Mouse (Mus musculus) intestine, embryonic 14.5 days (tissue): ENCODE measurements at regions not wholly inside any gene's neighbourhood (a gene's known extent, or its start where the extent isn't known, plus 50 kb on each side); places are given as distances from the start of the nearest gene placed in this dataset.
A peak's percentile ranks its signal among the peaks of the same experiment; 100 is the strongest.

Source experiments
- ATAC-seq: fragments of 200-750 bp; cut with Nextera tagmentation; replicated peaks from 2 replicates; pipeline ENCODE4 v1.8.0; 2017; ENCODE audit warnings: low read depth, moderate number of reproducible peaks, moderate TSS enrichment, moderate library complexity; ENCODE audit not compliant: low FRiP score, low TSS enrichment
- DNase-seq: peaks from one replicate; pipeline ENCODE4 v3.0.0-alpha.2; 2018; ENCODE audit warnings: low spot score
- H3K27ac ChIP-seq: fragments of 300-500 bp; sonication (generic); 2 replicates; pipeline ENCODE4 v1.5.1; 2014; ENCODE audit warnings: low read depth, mild to moderate bottlenecking, control low read depth
- H3K27me3 ChIP-seq: fragments of 300-500 bp; sonication (generic); replicated peaks from 2 replicates; pipeline ENCODE4 v1.6.1; 2014; ENCODE audit warnings: low read length, control low read depth; ENCODE audit not compliant: control insufficient read depth, insufficient read depth
- H3K36me3 ChIP-seq: fragments of 300-500 bp; sonication (generic); 2 replicates; pipeline ENCODE4 v1.6.1; 2014; ENCODE audit warnings: low read length, control low read depth; ENCODE audit not compliant: control insufficient read depth, insufficient read depth
- H3K4me1 ChIP-seq: fragments of 300-500 bp; sonication (generic); replicated peaks from 2 replicates; pipeline ENCODE4 v1.6.1; 2014; ENCODE audit warnings: low read length, control low read depth, mixed read lengths; ENCODE audit not compliant: control insufficient read depth, insufficient read depth
- H3K4me2 ChIP-seq: fragments of 300-500 bp; sonication (generic); 2 replicates; pipeline ENCODE4 v1.6.1; 2014; ENCODE audit warnings: low read length
- H3K4me3 ChIP-seq: fragments of 300-500 bp; sonication (generic); 2 replicates; pipeline ENCODE4 v1.5.1; 2014; ENCODE audit warnings: low read depth, low read length, control low read depth, mixed read lengths
- H3K9ac ChIP-seq: fragments of 300-500 bp; sonication (generic); 2 replicates; pipeline ENCODE4 v1.6.1; 2014; ENCODE audit warnings: mild to moderate bottlenecking, low read length
- H3K9me3 ChIP-seq: fragments of 300-500 bp; sonication (generic); 2 replicates; pipeline ENCODE4 v1.6.1; 2016; ENCODE audit warnings: low read length, control low read depth; ENCODE audit not compliant: control insufficient read depth
- WGBS: fragments of 180-500 bp; shearing (Covaris S2); extraction: QIAGEN DNeasy Blood & Tissue Kit; methylation state at CpG from one replicate; pipeline ENCODE4 v1.1.7; 2014; 5-methylcytosine and 5-hydroxymethylcytosine counted together

DNA sequence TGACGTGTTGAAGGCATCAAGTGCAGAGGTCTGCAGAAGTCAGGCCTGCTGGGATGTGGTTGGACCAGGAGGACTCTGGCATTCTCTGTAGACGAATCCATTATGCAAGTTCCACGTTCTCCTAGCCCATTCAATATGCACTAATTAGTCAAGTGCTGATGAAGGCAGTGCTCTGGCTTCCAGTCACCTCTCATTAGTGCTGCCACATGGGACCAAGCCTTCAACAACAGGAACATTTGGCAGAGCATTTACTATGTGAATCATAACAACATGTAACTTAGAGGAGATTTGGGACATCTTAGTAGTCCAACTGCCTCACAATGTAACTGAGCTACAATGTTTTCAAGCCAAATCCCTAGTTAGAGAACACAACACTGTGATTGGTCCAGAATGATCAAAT is 92.5 kb downstream of the Nfkbiz start:
- Histone ChIP-seq H3K4me2 (no peak overlapping the region), H3K27ac (no peak overlapping the region), H3K9me3 (no peaks in the 10 kb centered on the region), H3K27me3 (no peaks in the 10 kb centered on the region), H3K9ac (no peak overlapping the region), H3K4me3 (no peak overlapping the region), H3K4me1 (no peaks in the 10 kb centered on the region), H3K36me3 (no peaks in the 10 kb centered on the region)
- ATAC-seq = no peak
- 83% methylated on average over 3 of the region's 3 CpGs for WGBS
- no peak for DNase-seq

DNA sequence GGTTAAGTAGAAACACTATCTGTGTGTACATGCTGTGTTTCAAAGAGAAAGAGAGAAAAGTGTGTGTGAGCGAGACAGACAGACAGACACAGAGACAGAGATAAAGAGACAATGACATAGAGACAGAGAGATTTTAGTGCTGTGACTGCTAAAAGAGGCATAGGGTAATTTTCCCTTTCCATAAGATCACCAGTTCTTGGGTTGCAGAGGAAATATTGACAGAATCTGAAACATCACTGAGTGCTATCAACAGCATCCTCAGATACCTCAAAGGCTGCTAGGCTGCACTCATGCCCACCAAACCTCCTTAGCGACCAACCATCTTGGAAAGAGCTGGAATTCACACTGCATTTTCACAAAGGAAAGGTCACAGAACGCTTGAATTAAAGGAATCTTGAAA is 93.6 kb downstream of the Nfkbiz start:
- WGBS = 74% methylated on average over 3 of the region's 3 CpGs
- DNase-seq = no peak
- H3K9ac ChIP-seq = no peak overlapping the region

DNA sequence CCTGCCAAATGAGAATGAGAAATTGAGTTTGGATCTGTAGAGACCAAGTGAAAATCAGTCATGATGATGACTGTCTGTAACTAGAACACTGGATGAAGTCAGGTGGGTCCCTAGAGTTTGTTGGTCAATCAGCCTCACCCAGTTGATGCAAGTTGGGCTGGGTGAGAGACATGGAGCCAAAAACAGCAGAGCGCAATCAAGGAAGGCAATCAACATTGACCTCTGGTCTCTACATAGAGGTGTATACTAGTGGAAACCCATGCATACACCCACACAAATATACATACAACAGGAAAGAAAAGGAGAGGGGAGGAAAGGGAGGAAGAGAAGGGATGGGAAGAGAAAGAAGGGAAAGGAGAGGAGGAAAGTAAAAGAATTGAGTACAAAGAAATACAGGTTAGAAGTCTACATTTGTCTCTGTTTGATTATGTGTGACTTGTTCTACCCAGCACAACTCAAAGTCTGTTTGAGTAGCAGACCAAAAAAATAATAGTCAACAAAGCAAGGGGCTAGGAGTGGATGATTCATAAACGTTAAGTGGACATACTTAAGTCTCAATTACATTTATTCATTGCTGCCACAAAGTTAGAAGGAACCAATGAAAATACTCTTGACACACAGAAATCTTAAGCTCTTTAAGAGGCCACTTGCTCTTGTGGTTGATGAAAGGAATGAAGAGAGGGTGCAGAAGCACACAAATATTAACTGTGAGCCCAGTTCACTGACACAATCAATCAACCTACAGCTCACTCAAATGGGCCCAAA is 97.4 kb downstream of the Nfkbiz start:
- H3K4me2 ChIP-seq = no peak overlapping the region
- no peak overlapping the region for H3K4me3 ChIP-seq
- no peaks in the 10 kb centered on the region for H3K4me1 ChIP-seq
- 87% methylated on average over 2 of the region's 2 CpGs for WGBS
- no peaks in the 10 kb centered on the region for H3K36me3 ChIP-seq
- no peaks in the 10 kb centered on the region for H3K27me3 ChIP-seq
- DNase-seq (no peak), ATAC-seq (no peak)
- H3K9me3 ChIP-seq = no peaks in the 10 kb centered on the region
- H3K9ac ChIP-seq = no peak overlapping the region
- H3K27ac ChIP-seq = no peak overlapping the region

More for the DNA sequence above, 93.6 kb downstream of the Nfkbiz start:
- H3K27ac ChIP-seq = no peak overlapping the region
- no peaks in the 10 kb centered on the region for H3K36me3 ChIP-seq
- H3K9me3 ChIP-seq = no peaks in the 10 kb centered on the region
- ATAC-seq = no peak
- no peak overlapping the region for H3K4me3 ChIP-seq
- H3K27me3 ChIP-seq = no peaks in the 10 kb centered on the region
- H3K4me2 ChIP-seq = no peak overlapping the region
- no peaks in the 10 kb centered on the region for H3K4me1 ChIP-seq

DNA sequence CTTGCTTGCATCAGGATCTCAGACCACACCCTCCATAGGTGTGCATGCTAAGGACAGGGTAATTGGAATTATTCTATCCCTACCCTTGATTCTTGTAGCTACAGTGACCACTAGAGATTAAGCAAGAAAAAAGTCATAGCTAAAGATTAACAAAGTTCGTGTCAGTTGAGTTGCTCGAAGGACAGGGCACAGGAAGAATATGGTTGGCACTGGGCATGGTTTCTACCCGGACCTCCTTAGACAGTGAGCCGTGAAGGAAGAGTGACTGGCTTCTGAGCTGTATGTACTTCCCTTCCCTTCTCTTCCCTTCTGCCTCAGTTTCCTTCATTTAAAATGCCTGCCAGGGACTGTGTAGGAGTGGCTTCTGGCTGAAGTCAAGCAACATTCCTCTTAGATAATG is 100.0 kb downstream of the Nfkbiz start:
- 89% methylated on average over 4 of the region's 4 CpGs for WGBS
- Histone ChIP-seq H3K36me3 (no peaks in the 10 kb centered on the region), H3K9me3 (no peaks in the 10 kb centered on the region), H3K9ac (no peak overlapping the region), H3K4me2 (no peak overlapping the region), H3K4me3 (no peak overlapping the region), H3K27ac (no peak overlapping the region), H3K4me1 (no peaks in the 10 kb centered on the region), H3K27me3 (no peaks in the 10 kb centered on the region)
- DNase-seq (no peak), ATAC-seq (no peak; the same call in 1 of the 2 replicates)

DNA sequence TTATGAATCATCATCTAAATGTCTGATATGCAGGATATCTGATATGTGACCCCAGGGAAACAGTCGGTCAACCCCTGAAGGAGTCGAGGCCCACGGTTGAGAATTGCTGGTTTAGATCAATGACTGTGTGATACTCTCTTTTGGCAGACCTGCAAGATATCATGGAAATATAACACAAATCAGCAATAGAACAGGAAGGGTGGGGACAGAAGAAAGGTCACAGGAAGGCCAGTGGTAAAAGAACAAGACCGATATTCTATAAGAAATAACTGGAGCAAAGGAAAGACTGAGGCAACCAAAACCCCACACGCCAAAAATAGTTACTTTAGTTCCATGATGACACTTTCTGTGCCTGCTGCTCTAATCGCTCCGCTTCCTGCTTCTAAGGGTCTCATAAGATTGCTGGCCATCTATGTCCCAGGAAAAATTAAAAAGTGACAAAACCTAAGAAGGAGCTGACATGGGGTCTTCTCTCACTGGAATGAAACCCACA is 103.2 kb downstream of the Nfkbiz start:
- WGBS = 91% methylated on average over 7 of the region's 7 CpGs
- Histone ChIP-seq H3K4me2 (no peak overlapping the region), H3K4me1 (no peaks in the 10 kb centered on the region), H3K9me3 (no peaks in the 10 kb centered on the region), H3K4me3 (no peak overlapping the region), H3K9ac (no peak overlapping the region), H3K27me3 (no peaks in the 10 kb centered on the region), H3K36me3 (no peaks in the 10 kb centered on the region), H3K27ac (no peak overlapping the region)
- DNase-seq (no peak), ATAC-seq (no peak)

DNA sequence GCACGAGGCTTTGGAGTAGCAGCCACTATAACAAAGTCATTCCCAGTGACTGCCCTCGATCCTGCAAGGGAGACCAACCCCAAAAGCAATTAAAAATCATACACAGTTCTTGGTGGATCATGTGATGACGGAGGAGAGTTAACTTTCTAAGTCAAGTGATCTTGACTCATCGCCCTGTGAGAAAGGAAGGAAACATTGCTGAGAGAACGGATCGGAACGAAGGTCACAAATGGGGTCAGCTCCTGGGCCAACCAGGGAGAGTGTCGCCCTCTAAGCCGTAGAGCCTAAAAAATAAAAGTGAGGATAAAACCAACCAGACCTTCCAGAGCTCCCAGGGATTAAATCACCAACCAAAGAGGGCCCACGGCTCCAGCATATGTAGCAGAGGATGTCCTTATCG is 104.4 kb downstream of the Nfkbiz start:
- Histone ChIP-seq H3K4me3 (no peak overlapping the region), H3K9me3 (no peaks in the 10 kb centered on the region), H3K27ac (no peak overlapping the region), H3K27me3 (no peaks in the 10 kb centered on the region), H3K4me1 (no peaks in the 10 kb centered on the region), H3K36me3 (no peaks in the 10 kb centered on the region), H3K4me2 (no peak overlapping the region), H3K9ac (no peak overlapping the region)
- ATAC-seq (no peak), DNase-seq (no peak)
- 70% methylated on average over 11 of the region's 11 CpGs for WGBS

DNA sequence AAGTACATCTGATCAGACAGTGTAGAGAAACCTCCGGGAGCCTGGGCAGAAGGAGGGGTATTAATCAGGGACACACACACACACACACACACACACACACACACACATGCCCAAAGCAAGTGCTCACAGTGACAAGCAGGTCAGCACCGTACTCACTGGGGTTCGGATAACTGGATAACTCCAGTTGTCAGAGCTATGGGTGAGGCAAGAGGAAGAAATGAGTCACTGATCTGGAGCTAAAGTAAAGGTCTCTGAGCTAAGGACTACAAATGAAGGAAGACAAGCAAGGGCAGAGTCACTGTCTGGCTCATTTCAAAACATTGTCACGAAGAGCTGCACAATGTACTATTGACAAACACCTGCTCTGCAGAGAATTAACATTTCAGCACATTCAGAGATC is 104.9 kb downstream of the Nfkbiz start:
- no peaks in the 10 kb centered on the region for H3K4me1 ChIP-seq
- no peaks in the 10 kb centered on the region for H3K9me3 ChIP-seq
- no peak overlapping the region for H3K4me2 ChIP-seq
- no peak overlapping the region for H3K4me3 ChIP-seq
- H3K36me3 ChIP-seq = no peaks in the 10 kb centered on the region
- H3K27ac ChIP-seq = no peak overlapping the region
- no peak for DNase-seq
- WGBS = 57% methylated on average over 4 of the region's 4 CpGs
- H3K27me3 ChIP-seq = no peaks in the 10 kb centered on the region
- 0 out of 2 replicates have a peak, but pooled peaks have one; percentile 27 for ATAC-seq
- no peak overlapping the region for H3K9ac ChIP-seq

DNA sequence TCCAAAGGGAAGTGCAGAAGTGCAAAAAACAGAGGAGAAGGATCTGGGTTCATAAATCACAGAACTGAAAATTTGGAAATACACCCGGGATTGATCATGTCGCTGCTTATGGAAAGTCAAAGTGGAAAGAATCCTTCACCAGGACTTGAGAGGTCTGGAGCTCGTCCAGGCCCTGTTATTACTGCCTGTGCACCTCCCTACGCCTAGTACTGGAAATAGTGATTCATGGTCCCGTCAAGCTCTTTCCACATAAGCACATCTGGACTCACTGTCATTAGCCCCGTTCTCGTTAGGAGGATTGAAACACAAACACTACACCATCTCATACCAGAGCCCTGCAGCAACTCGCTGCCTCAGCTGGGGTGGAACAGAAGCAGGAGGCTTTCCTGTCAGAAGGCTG is 107.7 kb downstream of the Nfkbiz start:
- no peak overlapping the region for H3K9ac ChIP-seq
- no peak overlapping the region for H3K27ac ChIP-seq
- no peak for DNase-seq
- no peak overlapping the region for H3K4me3 ChIP-seq
- no peaks in the 10 kb centered on the region for H3K36me3 ChIP-seq
- no peaks in the 10 kb centered on the region for H3K9me3 ChIP-seq
- H3K4me1 ChIP-seq = no peaks in the 10 kb centered on the region
- no peak for ATAC-seq
- 32% methylated on average over 8 of the region's 8 CpGs for WGBS
- H3K4me2 ChIP-seq = no peak overlapping the region
- no peaks in the 10 kb centered on the region for H3K27me3 ChIP-seq

DNA sequence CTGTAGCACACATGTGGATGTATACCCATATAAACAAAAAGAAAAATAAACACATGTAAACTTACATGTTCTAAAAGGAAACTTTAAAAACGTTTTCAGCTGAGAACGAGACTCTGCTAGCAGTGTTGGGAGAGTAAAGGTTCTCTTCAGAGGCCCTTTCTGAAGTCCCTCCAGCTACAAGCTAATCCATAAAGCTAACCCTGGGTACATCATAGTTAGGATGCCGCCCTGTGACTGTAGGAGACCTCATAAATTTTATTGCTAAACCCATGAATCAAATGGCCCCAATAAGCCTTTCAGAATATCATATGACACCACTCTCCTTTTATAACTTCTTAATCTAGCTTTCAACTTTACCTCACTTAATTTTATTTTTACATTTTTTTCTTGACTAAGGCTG is 112.2 kb downstream of the Nfkbiz start:
- no peaks in the 10 kb centered on the region for H3K4me1 ChIP-seq
- H3K9ac ChIP-seq = no peak overlapping the region
- ATAC-seq (no peak), DNase-seq (no peak)
- no peaks in the 10 kb centered on the region for H3K9me3 ChIP-seq
- 56% methylated on average over 3 of the region's 3 CpGs for WGBS
- no peak overlapping the region for H3K4me2 ChIP-seq
- H3K36me3 ChIP-seq = no peaks in the 10 kb centered on the region
- H3K27ac ChIP-seq = no peak overlapping the region
- no peaks in the 10 kb centered on the region for H3K27me3 ChIP-seq
- no peak overlapping the region for H3K4me3 ChIP-seq
